Mouse (Mus musculus): ENCODE data around the gene Sult1d1. TPM values are rescaled to one million over a fixed set of nuclear protein-coding genes. Genes with fewer than 3 reads are reported as not detected.
"Not testable (repeated sequence)": the region's sequence is repeated elsewhere in the genome, so short reads cannot be mapped to it uniquely, and the experiment has no call there.

Gene Sult1d1
- total RNA-seq (2021), result not detected

GRCm38 (mm10) chr5:87568845-87569244 lies at the start of gene Sult1d1:
Gene Sult1d1, minus strand, starts transcription at chr5:87569027.
- no peak for DNase-seq (ENCODE audit: extremely low spot score in 1 of 2, low spot score in 1 of 2)

GRCm38 (mm10) chr5:87615128-87615390 lies 46.2 kb upstream of the Sult1d1 start:
- no peak for DNase-seq (ENCODE audit: extremely low spot score in 1 of 2, low spot score in 1 of 2)

GRCm38 (mm10) chr5:87614364-87615127 lies 45.7 kb upstream of the Sult1d1 start:
- DNase-seq (ENCODE audit: extremely low spot score in 1 of 2, low spot score in 1 of 2), result no peak

GRCm38 (mm10) chr5:87601018-87601417 lies 32.2 kb upstream of the Sult1d1 start:
- no peak for DNase-seq (ENCODE audit: extremely low spot score in 1 of 2, low spot score in 1 of 2)

GRCm38 (mm10) chr5:87597891-87598290 lies 29.1 kb upstream of the Sult1d1 start:
- DNase-seq (ENCODE audit: extremely low spot score in 1 of 2, low spot score in 1 of 2), result no peak

GRCm38 (mm10) chr5:87591494-87591893 lies 22.7 kb upstream of the Sult1d1 start, which contains the start of gene Sult1e1:
Gene Sult1e1, minus strand, starts transcription at chr5:87591594.
- DNase-seq (ENCODE audit: extremely low spot score in 1 of 2, low spot score in 1 of 2), result no peak

DNA sequence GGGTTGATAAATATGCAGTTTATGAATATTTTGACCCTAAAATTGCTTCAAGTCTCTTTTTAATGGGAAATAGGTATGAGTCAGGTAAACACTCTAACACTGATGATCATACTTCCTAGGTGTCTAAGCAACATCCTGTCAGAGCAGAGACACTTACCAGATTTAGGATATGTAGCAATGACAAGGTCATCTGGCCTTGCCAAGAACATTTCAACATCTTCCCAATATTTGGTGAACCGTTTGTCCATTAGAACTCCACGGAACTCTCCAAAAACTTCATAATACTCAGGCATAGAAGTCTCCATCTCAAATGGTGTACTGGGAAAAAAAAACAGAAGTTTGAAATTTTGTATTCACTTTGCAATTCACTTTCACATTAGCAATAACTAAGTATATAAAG lies 21.1 kb upstream of the Sult1d1 start:
- no peak for DNase-seq (ENCODE audit: extremely low spot score in 1 of 2, low spot score in 1 of 2)

GRCm38 (mm10) chr5:87580389-87580788 lies 11.6 kb upstream of the Sult1d1 start:
- DNase-seq (ENCODE audit: extremely low spot score in 1 of 2, low spot score in 1 of 2), result no peak

DNA sequence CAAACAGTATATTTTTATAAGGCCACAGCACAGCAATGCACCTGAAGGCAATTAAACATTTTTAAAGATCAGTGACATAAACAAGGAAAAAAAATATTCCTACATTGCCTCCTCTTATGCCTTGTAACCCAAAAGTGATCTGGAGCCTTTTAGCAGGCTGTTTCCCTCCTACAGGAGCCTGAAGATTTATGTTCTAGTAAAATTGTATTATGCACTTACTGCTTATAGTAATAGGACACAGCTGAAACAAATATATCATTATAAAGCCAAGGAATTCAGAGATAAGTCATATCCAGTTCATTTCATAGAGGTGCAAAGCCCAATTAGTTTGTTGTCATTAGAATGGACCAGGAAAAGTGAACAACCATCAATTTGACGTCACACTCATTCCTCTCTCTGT lies 5.3 kb upstream of the Sult1d1 start:
- DNase-seq (ENCODE audit: extremely low spot score in 1 of 2, low spot score in 1 of 2), result no peak

- DNase-seq (ENCODE audit: extremely low spot score in 1 of 2, low spot score in 1 of 2), result no peak
Measured at GRCm38 (mm10) chr5:87573490-87573889, 4.7 kb upstream of the Sult1d1 start.

GRCm38 (mm10) chr5:87572781-87573180 lies 4.0 kb upstream of the Sult1d1 start:
- no peak for DNase-seq (ENCODE audit: extremely low spot score in 1 of 2, low spot score in 1 of 2)

DNA sequence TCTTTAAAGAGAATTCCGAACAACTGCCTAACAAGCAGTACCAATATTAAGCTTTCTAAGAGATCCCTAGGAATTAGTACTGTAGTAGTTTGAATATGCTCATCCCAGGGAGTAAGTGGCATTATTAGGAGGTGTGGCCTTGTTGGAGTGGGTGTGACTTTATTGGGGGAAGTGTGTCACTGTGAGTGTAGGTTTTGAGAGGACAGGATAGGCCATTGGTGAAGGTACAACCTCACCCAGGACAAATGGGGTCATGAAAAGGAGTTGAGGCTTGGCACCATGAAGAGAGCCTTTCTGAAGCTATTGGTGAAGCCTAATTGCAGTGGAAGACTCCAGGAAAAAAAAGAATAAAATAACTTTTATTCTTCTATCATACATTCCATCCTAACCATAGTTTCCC lies 1.5 kb downstream of the Sult1d1 start:
- no peak for DNase-seq (ENCODE audit: extremely low spot score in 1 of 2, low spot score in 1 of 2)

DNA sequence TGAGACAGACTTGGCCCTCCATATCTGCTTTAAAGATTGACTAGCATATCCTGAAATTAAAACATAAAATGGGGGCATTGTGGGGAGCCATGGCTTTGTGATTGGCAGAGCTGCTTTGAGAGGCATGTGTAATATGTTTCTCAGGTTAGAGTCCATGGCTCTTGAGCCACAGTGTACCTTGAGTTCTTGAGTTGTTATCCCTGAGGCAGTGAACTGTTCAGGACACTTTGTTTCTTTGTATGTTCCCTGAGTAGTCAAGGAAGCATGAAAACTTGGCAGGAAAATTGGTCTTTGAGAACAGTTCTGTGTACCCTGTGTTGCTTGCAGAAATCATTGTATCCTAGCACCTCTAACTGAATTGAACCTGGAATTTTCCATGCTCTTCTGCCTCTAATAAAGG lies 5.9 kb downstream of the Sult1d1 start:
- no peak for DNase-seq (ENCODE audit: extremely low spot score in 1 of 2, low spot score in 1 of 2)

- no peak for DNase-seq (ENCODE audit: extremely low spot score in 1 of 2, low spot score in 1 of 2)
Measured at GRCm38 (mm10) chr5:87562526-87562925, 6.3 kb downstream of the Sult1d1 start.

DNA sequence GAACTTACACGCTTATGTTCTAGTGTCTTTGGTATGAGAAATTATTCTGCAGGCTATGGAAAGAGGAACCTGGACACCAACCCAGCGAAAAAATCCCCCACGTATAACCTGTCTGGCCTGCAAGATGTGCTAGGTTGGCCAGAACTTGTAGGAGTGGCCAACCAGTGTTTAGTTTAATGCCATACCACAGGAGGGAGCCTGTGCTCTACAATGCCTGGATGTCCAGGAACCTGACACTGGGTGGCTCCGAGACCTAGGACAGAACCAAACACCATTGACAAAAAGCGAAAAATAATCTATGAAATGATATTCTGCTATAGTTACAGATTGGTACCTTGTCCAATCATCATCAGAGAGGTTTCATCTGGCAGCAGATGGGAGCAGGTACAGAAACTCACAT lies 8.7 kb downstream of the Sult1d1 start:
- no peak for DNase-seq (ENCODE audit: extremely low spot score in 1 of 2, low spot score in 1 of 2)

DNA sequence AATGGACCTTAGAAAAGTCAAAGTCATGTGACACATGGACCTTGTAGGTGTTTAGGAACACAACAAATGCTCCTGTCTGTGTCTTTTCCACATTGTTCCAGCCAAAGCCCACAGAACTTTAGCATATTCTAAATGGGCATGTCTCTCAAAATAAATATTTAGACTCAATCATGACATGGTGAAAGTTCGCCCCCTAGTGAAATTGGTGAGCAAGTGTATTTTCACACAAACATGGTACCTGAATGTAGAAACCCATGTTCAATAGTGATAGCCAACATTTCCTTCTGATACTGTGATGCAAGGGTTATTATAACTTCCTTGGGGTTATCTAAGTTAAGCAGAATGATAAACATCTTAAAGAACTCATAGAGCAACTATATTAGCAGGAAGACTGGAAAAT lies 17.9 kb downstream of the Sult1d1 start:
- DNase-seq (ENCODE audit: extremely low spot score in 1 of 2, low spot score in 1 of 2), result no peak

- no peak for DNase-seq (ENCODE audit: extremely low spot score in 1 of 2, low spot score in 1 of 2)
Measured at GRCm38 (mm10) chr5:87538111-87538510, 30.7 kb downstream of the Sult1d1 start, which contains the start of gene Sult1b1. Gene Sult1b1, minus strand, starts transcription at chr5:87538195.

- no peak for DNase-seq (ENCODE audit: extremely low spot score in 1 of 2, low spot score in 1 of 2)
Measured at GRCm38 (mm10) chr5:87535994-87536644, 32.7 kb downstream of the Sult1d1 start.

GRCm38 (mm10) chr5:87532288-87532687 lies 36.5 kb downstream of the Sult1d1 start:
- no peak for DNase-seq (ENCODE audit: extremely low spot score in 1 of 2, low spot score in 1 of 2)

GRCm38 (mm10) chr5:87523561-87523960 lies 45.3 kb downstream of the Sult1d1 start:
- not testable (repeated sequence) for DNase-seq (ENCODE audit: extremely low spot score in 1 of 2, low spot score in 1 of 2)

GRCm38 (mm10) chr5:87505776-87506458 lies 62.9 kb downstream of the Sult1d1 start:
- no peak for DNase-seq (ENCODE audit: extremely low spot score in 1 of 2, low spot score in 1 of 2)
